Mouse (Mus musculus): Measurements from ENCODE around the gene 1700037H04Rik. TPM values are rescaled to one million over a fixed set of nuclear protein-coding genes. Genes with fewer than 3 reads are reported as not detected.

The 1700037H04Rik gene
- total RNA-seq (2017), result 13.5 and 25.8 TPM in 2 replicates

DNA sequence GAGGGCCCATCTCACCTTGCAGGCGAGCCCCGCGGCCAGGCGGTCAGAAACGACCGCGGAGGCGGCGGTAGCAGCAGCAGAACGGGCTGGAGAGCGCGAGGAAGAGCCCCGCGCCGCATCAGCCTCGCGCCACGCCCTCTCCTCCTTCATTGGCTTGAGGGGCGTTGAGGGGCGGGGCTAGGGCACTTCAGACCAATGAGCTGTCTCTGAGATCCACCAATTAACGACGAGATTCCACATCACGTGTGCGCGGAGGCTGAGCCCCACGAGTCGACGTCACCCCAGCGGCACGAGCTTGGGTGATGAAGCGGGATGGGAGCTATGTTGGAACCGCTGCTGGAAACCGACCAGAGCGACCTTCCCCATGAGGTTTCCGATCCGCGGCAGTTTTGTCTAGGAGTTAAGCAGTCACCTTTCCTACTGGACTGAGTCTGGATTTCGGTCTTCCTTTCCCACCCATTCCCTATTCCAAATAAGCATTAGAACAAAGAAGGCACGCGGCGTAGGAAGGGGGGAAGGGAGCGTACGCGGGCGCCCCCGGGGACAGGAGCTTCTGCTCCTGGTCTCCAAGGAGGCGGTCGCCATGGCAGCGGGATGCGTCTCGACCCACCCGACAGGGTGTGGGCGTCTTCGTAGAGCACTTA, at the start of gene 1700037H04Rik:
1700037H04Rik (minus strand) TSS at position 144 of the 644 bp plus-strand sequence.
- peak; percentile 51 to 97 for ATAC-seq (replicated peaks in 1 of 2; ENCODE audit: insufficient read depth in 1 of 2, low FRiP score in 2 of 2, low TSS enrichment in 1 of 2, low read depth in 1 of 2, poor library complexity in 2 of 2, severe bottlenecking in 2 of 2)

DNA sequence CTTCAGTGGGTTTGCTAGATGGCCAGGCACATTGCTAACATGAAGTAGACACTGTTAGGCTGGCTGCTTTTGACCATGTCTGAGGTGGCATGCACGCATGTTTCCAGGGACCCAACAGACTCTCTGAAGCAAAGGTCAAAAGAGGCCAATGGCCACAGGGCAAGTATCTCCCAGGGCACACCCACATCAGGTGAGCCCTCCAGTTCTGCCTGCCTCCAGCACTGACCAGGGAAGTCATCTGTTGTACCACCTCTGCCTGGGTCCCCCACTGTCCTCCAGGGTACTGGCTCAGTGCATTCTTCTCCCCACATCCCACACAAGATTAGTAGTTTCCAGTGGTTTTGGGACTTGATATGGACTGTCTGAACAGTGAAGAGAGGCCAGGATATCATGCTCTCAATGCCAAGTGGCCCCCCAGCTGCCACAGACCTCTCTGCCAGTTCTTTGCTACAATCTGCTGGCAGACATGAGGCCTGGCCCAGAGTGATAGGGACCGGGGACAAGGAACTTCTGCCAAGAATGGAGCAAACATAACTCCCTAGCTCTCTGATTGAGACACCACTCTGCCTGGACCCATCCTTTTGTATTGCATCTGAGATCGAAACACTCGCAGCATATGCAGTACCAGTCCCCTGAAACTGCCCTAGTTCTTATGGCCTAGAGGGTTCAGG, 49.4 kb upstream of the 1700037H04Rik start:
- no peak for ATAC-seq (replicated peaks in 1 of 2; ENCODE audit: insufficient read depth in 1 of 2, low FRiP score in 2 of 2, low TSS enrichment in 1 of 2, low read depth in 1 of 2, poor library complexity in 2 of 2, severe bottlenecking in 2 of 2)

DNA sequence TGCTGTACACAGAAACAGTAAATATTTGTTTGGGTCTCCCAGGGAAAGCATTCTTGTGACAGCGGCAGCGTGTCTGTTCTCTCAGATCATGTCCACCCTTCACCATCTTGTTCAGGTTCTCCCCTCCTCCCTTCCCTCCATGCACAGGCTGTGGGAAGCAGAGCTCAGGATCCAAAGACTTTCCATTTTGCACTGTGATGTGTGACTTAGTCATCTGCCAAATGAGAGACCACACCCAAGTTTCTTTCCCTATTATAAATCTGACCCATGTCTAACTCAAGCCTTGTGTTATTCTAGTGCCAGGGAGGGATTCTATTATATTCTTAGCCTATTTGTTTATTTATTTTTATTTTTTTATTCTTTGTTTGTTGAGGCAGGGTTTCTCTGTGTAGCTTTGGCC, 48.5 kb upstream of the 1700037H04Rik start:
- ATAC-seq (replicated peaks in 1 of 2; ENCODE audit: insufficient read depth in 1 of 2, low FRiP score in 2 of 2, low TSS enrichment in 1 of 2, low read depth in 1 of 2, poor library complexity in 2 of 2, severe bottlenecking in 2 of 2), result no peak

DNA sequence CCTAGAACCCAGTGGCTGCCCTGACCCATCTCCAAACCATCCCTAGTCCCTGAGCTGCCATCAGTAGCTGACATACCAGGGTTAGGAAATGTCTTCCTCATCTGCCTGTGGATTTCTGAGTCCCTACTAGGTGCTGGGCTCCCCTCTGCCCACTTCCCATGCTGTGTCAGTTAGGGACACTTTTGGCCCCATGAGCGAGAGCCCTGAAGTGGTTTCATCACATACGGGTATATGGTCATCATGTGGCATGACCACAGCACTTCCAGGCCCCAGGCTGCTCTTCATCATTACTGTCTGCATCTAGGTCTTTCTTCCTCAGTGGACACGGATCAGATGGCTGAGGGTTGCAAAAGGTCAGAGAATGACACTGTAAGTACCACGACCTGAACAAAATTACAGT, 46.9 kb upstream of the 1700037H04Rik start, which contains the start of gene Ap5s1:
Ap5s1 (plus strand) TSS at position 301 of the 400 bp plus-strand sequence.
- ATAC-seq (replicated peaks in 1 of 2; ENCODE audit: insufficient read depth in 1 of 2, low FRiP score in 2 of 2, low TSS enrichment in 1 of 2, low read depth in 1 of 2, poor library complexity in 2 of 2, severe bottlenecking in 2 of 2), result no peak

DNA sequence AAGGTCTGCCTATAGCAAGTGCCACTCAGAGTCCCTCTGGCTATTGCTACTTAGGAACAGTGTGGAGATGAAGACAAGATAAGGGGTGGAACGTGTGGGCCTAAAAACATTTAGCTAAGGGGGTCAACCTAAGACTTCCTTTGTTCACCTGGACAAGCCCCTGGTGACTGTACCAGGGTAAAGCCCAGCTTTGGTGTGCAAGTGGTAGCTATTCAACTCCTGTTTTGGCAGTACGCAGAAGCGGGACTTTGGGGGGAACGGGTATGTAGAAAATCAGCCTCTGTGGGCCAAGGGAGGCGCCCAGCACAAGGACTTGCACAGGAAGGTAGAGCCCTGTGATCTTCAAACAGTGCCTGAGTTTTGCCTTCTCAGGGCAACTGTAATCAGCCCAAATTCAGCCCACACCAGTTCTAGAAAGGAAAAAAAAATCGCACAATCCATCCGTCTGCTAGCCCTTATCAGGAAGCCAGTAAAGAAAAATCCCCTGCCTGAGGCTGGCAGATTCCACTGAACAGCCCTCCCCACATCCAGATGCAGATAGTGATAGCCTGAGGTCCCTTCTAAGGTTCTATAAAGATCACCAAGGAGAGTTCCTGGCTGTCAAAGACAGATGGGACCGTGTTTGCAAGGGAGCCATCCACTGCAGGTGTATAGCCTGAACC, 45.8 kb upstream of the 1700037H04Rik start:
- ATAC-seq (replicated peaks in 1 of 2; ENCODE audit: insufficient read depth in 1 of 2, low FRiP score in 2 of 2, low TSS enrichment in 1 of 2, low read depth in 1 of 2, poor library complexity in 2 of 2, severe bottlenecking in 2 of 2), result no peak

DNA sequence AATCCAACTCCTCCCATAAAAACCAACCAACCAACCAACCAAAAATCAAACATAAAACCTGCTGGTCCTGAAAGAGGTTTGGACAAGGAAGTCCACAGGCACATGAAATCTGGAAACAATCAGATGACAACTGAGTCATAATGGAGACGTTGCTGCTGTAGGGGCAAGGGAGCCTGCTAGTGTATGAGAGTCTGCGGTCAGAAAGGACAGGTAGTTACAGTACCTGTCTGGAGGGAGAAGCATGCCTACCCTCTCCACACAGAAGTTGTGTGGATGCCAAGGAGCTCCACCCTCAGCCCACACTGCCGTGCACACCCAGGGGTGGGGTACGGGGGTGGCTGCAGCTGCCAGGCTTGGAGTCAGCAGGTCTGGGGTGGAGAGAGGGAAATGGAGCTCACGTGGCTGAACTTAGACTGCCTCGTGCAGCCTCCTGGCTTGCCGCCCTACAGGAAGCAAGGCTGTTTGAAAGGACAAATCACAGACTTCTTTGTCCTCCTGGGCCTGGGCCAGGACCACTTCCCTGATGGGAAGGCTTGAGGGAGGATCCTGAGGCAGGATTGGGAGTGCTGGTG, 44.6 kb upstream of the 1700037H04Rik start:
- peak; percentile 69 to 72 for ATAC-seq (replicated peaks in 1 of 2; ENCODE audit: insufficient read depth in 1 of 2, low FRiP score in 2 of 2, low TSS enrichment in 1 of 2, low read depth in 1 of 2, poor library complexity in 2 of 2, severe bottlenecking in 2 of 2)

DNA sequence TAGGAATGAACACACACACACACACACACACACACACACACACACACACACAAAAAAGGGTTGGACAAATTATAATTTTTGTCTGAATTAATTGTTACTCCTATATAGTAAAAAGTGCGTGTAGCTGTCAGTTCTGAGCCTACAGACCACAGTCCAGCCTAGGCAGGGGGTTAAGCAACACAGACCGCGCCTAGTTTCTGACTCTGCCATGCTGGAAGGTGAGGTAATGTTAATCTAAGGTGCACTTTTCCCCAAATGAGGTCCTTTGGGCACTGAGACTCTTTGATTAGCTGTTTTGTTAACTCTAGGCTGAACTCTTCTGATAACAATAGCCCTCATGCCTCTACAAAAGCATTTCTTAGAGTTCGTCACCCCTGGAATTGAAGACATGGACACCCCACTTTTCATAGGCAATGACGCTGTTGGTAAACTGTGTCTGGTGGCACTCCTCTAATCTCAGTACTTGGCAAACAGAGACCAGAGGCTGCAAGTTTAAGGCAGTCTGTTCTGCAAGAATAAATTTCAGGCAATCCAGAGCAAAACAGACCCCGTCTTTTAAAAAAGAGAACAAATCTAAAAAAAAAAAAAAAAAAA, 44.0 kb upstream of the 1700037H04Rik start:
- no peak for ATAC-seq (replicated peaks in 1 of 2; ENCODE audit: insufficient read depth in 1 of 2, low FRiP score in 2 of 2, low TSS enrichment in 1 of 2, low read depth in 1 of 2, poor library complexity in 2 of 2, severe bottlenecking in 2 of 2)

DNA sequence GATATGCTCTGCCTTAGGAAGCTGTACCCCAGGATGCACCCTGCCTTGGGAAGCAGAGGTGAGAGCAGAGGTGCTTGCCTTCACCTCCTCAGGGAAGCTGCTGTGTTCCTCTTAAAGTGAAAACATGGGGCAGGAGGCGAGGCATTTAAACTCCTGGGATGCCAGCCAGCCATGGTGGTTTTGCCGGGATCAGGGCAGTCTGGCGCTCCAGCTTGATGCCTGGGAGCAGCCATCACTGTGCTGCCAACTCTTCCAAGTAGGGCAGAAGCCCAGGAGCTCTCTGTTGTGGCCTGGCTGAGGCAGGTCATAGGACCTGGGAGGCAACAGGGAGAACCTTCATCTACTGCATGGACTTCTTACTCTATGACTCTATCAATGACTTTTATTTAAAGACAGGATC, 41.4 kb upstream of the 1700037H04Rik start:
- no peak for ATAC-seq (replicated peaks in 1 of 2; ENCODE audit: insufficient read depth in 1 of 2, low FRiP score in 2 of 2, low TSS enrichment in 1 of 2, low read depth in 1 of 2, poor library complexity in 2 of 2, severe bottlenecking in 2 of 2)

DNA sequence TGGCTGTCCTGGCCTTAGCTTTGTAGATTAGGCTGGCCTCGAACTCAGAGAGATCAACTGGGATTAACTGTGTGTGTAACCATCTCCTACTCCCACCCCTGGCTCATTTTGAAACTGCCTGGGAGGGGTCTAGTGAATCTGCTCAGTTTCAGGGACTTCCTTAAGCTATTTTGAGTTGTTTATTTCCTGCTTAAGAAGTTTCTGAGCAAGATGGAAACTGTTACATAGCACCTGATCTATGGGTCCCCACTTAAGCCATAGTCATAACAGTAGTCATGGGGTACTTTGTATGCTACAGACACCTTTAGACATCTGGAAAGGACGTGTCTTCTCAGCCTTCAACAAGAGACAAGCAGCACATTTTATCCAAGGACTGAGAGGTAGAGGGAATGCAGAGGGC, 40.8 kb upstream of the 1700037H04Rik start:
- no peak for ATAC-seq (replicated peaks in 1 of 2; ENCODE audit: insufficient read depth in 1 of 2, low FRiP score in 2 of 2, low TSS enrichment in 1 of 2, low read depth in 1 of 2, poor library complexity in 2 of 2, severe bottlenecking in 2 of 2)

DNA sequence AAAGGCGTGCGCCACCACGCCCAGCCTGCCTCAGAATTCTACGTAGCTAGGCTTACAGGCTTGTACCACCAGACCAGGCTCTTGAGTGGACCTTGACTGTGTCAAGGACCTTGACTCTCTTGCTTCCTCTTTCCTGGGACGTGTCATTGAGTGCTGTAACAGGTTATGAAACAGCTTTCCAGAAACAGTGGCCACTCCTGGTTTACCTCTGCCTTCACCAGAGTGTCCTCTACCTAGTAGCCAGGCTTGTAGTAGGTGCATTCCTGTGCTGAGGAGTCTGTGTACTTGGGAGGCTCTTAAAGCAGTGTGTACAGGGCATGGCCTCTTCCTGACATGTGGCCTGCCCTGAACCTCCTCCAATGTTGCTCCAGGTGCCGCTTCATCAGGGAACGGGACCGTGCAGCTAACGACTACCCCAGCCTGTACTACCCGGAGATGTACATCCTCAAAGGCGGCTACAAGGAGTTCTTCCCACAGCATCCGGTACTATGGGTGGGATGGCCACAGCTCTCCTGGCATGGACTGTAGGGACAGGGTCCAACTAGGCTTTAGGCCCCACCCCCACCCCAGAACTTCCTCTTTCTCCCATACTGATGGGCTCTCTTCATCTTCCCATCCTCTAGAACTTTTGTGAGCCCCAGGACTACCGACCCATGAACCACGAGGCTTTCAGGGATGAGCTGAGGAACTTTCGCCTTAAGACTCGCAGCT, 36.9 kb upstream of the 1700037H04Rik start:
- peak; percentile 66 to 78; a peak in 2 of 4 replicates for ATAC-seq (replicated peaks in 1 of 2; ENCODE audit: insufficient read depth in 1 of 2, low FRiP score in 2 of 2, low TSS enrichment in 1 of 2, low read depth in 1 of 2, poor library complexity in 2 of 2, severe bottlenecking in 2 of 2)

DNA sequence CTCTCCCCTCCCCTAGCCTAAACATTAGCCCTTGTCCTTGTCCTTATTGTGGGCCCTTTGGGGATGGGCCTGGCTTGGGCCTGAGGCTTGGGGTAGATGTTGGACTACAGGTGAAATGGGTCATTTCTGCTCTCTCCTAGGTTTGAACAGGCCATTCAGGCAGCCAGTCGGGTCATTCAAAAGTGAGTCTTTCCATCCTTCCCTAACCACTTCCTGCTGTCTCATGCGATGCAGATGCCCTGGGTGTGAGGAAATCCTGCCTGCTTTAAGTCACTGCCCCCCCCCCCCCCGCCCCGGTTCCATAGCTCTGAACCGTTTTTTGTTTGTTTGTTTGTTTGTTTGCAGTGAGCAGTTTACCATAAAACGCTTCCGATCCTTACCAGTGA, 31.1 kb upstream of the 1700037H04Rik start:
- ATAC-seq (replicated peaks in 1 of 2; ENCODE audit: insufficient read depth in 1 of 2, low FRiP score in 2 of 2, low TSS enrichment in 1 of 2, low read depth in 1 of 2, poor library complexity in 2 of 2, severe bottlenecking in 2 of 2), result no peak

DNA sequence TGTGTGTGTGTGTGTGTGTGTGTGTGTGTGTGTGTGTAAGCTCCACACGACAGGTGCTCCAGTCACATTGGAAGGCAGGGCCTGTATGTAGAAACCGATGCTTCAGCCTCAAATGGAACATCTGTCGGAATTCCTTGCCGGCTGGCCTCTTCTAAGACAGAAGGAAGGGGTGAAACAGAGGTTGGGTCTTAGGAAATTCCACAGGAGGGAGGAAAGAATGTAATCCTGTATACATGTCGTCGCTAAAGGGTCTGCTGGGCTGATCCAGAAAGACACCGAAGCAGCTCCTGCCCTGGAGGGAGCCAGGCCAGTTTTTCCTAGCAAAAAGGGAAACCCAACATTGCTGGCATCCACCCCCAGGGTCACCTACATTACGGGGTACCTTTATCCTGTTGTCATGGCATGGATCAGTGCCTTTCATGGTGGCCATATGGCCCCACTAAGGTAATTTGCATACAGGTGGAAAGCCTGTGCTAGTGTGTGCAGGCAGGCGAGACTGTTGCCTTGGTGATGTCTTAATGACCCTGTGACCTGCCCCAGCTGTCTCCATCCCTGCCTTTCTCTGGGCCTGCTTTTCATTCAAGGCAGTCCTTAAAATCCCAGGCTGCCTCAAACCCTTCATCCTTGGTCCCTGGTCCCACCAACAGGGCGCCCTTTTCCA, 30.6 kb upstream of the 1700037H04Rik start:
- no peak for ATAC-seq (replicated peaks in 1 of 2; ENCODE audit: insufficient read depth in 1 of 2, low FRiP score in 2 of 2, low TSS enrichment in 1 of 2, low read depth in 1 of 2, poor library complexity in 2 of 2, severe bottlenecking in 2 of 2)

DNA sequence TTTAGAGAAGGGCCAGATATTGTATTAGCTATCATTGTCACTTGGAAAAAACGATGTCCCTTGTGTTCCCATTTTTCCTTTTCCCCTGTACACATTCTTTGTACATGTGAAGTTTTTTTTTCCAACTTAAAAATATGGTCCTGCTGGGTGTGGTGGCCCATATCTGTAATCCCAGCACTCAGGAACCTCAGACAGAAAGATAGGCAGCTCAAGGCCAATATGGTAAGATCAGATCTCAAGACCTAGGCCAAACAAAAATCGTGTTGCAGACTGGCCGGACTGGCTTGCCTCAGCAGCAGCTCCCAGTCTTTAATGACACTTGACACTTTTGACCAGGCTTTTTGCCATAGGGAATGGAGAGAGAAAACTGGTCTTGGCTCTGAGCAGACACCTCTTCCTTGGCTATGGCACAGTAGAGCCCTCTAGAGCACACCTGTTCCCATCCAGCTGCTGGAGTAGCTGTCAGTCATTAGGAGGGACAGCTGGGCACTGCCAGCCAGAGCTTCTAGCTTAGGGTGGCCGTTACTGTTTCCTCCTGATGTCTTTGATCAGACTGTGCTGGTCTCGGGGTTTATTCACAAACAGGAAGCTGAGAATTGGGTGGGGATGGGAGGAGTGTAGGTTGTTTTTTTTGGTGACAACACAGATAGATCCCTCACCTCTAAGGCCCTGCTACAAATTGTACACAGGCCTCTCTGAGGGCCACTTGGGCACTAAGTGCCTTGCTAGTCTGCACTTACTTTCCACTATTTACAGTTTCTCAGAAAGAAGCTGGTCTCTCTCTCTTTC, 29.8 kb upstream of the 1700037H04Rik start:
- no peak for ATAC-seq (replicated peaks in 1 of 2; ENCODE audit: insufficient read depth in 1 of 2, low FRiP score in 2 of 2, low TSS enrichment in 1 of 2, low read depth in 1 of 2, poor library complexity in 2 of 2, severe bottlenecking in 2 of 2)

DNA sequence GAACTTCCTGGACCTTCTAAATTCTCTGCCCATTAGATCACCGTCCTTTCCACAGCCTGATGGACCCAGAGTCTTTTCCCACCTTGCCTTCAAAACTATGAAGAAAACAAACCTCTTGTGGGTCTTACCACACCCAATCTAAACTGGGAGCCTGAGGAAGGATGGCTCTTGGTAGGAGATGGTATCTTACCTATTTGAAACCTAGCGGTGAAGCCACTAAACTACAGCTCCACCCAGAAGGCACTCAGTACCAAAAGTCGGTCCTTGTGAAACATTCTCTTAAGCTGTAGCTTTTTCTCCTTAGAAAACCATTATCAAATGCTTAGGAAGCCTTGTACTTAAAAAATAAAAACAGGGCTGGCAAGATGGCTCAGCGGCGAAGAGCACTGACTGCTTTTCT, 28.4 kb upstream of the 1700037H04Rik start:
- ATAC-seq (replicated peaks in 1 of 2; ENCODE audit: insufficient read depth in 1 of 2, low FRiP score in 2 of 2, low TSS enrichment in 1 of 2, low read depth in 1 of 2, poor library complexity in 2 of 2, severe bottlenecking in 2 of 2), result no peak

DNA sequence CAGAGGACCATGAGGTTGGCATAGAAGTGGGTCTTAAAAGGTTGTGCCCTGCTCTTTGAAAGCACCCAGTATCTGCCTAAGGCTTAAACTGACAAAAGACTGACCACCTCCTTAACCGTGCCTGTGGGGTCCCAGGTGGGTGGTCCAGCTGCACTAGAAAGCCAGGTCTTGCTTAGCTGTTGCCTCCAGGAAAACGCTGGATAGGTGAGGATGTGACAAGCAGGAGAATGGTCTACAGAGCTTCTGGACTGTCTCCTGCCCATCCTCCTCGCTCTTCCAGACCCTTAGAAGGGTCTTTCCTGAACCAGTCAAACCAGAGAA, 27.7 kb upstream of the 1700037H04Rik start:
- no peak for ATAC-seq (replicated peaks in 1 of 2; ENCODE audit: insufficient read depth in 1 of 2, low FRiP score in 2 of 2, low TSS enrichment in 1 of 2, low read depth in 1 of 2, poor library complexity in 2 of 2, severe bottlenecking in 2 of 2)

All from hematopoietic stem cell, adult 5-6 weeks (primary cell).